Mouse (Mus musculus) heart, embryonic 15.5 days (tissue): Measurements from ENCODE around the gene Pycr1. TPM values are rescaled to one million over a fixed set of nuclear protein-coding genes. Genes with fewer than 3 reads are reported as not detected.

ENCODE experiments used
- ATAC-seq: fragments of 200-750 bp; cut with Nextera tagmentation; replicated peaks from 2 replicates; pipeline ENCODE4 v1.8.0; 2017; ENCODE audit warnings: low read depth, moderate TSS enrichment; ENCODE audit not compliant: insufficient number of reproducible peaks, insufficient read depth, low FRiP score
- H3K27ac ChIP-seq: fragments of 300-500 bp; sonication (generic); 2 replicates; pipeline ENCODE4 v1.5.1; 2015; ENCODE audit warnings: mild to moderate bottlenecking, inconsistent platforms
- H3K27me3 ChIP-seq: fragments of 300-500 bp; sonication (generic); 2 replicates; pipeline ENCODE4 v1.6.1; 2015; ENCODE audit warnings: inconsistent platforms
- H3K36me3 ChIP-seq: fragments of 300-500 bp; sonication (generic); 2 replicates; pipeline ENCODE4 v1.6.1; 2015; ENCODE audit warnings: mild to moderate bottlenecking, inconsistent platforms
- H3K4me1 ChIP-seq: fragments of 300-500 bp; sonication (generic); replicated peaks from 2 replicates; pipeline ENCODE4 v1.6.1; 2015; ENCODE audit warnings: inconsistent platforms
- H3K4me2 ChIP-seq: fragments of 300-500 bp; sonication (generic); 2 replicates; pipeline ENCODE4 v1.6.1; 2015; ENCODE audit warnings: inconsistent platforms, mild to moderate bottlenecking, moderate library complexity
- H3K4me3 ChIP-seq: fragments of 300-500 bp; sonication (generic); 2 replicates; pipeline ENCODE4 v1.5.1; 2015; ENCODE audit warnings: mild to moderate bottlenecking, inconsistent platforms
- H3K9ac ChIP-seq: fragments of 300-500 bp; sonication (generic); 2 replicates; pipeline ENCODE4 v1.6.1; 2015; ENCODE audit warnings: mild to moderate bottlenecking, inconsistent platforms
- H3K9me3 ChIP-seq: fragments of 300-500 bp; sonication (generic); replicated peaks from 2 replicates; pipeline ENCODE4 v1.6.1; 2016; ENCODE audit warnings: inconsistent platforms
- WGBS: fragments of 180-500 bp; shearing (Covaris S2); methylation state at CpG from one replicate; pipeline ENCODE4 v1.1.7; 2015; ENCODE audit warnings: mixed read lengths; 5-methylcytosine and 5-hydroxymethylcytosine counted together
- polyA plus RNA-seq: library from polyadenylated mRNA; unstranded; fragments of >200 nt; fragmentation: Nextera tagmentation; extraction: Ambion mirVana; gene quantifications from 2 replicates; pipeline ENCODE4 v1.2.1, GENCODE M21; 2015

The Pycr1 gene
- polyA plus RNA-seq, 1 experiment from 2014 or later, result 17.1 TPM

DNA sequence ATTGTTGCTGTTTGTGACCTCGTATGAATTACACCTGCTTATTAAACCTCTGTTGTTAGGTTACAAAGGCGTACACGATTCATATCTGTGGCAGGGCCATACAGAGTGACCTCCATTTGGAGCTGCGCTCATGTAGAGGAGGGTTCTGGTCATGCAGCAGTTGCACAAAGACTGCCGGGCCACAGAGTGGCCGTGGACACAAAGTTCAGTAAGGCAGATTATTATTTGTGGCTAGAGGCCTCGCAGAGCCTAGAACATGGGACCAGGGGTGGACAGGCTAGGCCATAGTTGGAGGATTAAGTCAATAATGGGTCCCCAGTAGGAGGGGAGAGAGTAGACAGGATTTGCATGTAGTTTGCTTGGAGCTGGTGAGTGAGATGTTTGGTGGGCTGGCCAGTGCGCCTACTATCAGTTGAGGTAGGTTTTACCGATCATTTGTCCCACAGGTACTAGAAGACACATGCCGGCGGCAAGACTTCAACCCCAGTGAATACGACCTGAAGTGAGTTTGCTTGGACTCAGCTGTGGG lies 30.1 kb upstream of the Pycr1 start:
- 33% methylated on average over 12 of the region's 12 CpGs for WGBS
- H3K27ac ChIP-seq, result peak overlapping the region; percentile 92
- peak overlapping the region; percentile 75 for H3K9ac ChIP-seq
- H3K4me1 ChIP-seq, result peaks cover 12% of the 10 kb centered on the region
- H3K9me3 ChIP-seq, result no peaks in the 10 kb centered on the region
- H3K4me2 ChIP-seq, result peak overlapping the region; percentile 81
- no peaks in the 10 kb centered on the region for H3K27me3 ChIP-seq
- no peak for ATAC-seq
- H3K4me3 ChIP-seq, result peak overlapping the region; percentile 96
- H3K36me3 ChIP-seq, result peaks cover 11% of the 10 kb centered on the region; the same call in 1 of the 2 replicates

DNA sequence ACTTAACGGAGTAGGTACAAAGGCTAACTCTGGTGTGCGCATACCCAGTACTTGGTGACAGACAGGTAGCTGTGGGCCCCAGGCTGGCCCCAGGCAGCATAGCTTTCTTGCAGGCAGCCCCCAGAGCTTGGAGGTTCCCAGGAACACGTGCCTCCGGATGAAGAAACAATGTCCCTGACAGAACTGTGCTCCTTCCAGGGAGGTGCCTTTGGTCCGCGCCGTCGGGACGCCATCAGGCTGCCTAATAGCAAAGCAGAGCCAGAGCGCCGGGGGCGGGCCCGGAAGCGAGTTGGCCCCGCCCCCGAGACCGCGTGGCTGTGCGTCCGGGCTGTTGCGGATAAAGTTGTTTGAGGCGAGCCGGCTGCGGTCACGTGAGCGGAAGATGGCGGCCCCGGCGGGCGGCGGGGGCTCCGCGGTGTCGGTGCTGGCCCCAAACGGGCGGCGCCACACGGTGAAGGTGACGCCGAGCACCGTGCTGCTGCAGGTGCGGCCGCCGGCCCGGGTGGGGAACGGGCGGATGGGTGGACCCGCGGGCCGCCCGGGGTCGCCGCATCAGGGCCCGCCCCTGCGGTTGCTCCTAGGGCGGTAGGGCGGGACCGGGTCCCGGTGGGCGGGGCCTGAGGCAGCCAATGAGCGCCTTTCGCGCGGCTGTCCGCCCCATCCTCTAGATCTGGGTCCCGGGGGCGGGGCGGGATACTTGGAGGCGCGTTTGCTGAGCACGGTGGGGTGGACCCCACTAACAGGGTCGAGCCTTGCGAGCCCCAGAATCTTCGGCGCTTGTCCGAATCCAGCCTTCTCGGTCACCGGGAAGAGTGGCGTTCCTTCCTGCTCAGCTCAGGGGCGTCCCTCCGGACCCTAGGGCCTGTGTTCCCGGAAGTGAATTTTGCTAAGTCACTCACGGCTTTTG lies 29.4 kb upstream of the Pycr1 start, which contains the start of gene Aspscr1:
Gene Aspscr1 (plus strand): TSS at position 287 of the 907 bp plus-strand sequence.
- under 1% methylated on average over 67 of the region's 83 CpGs for WGBS
- peak within 1 kb of the TSS; percentile 81 for H3K4me2 ChIP-seq
- H3K27me3 ChIP-seq, result no peaks in the 10 kb centered on the region
- peaks cover 12% of the 10 kb centered on the region for H3K4me1 ChIP-seq
- peak within 1 kb of the TSS; percentile 92 for H3K27ac ChIP-seq
- peak within 1 kb of the TSS; percentile 75 for H3K9ac ChIP-seq
- H3K36me3 ChIP-seq, result 0 out of 2 replicates have a peak, but pooled peaks cover 4% of the 10 kb centered on the region
- no peaks in the 10 kb centered on the region for H3K9me3 ChIP-seq
- ATAC-seq, result peak; percentile 97
- peak within 1 kb of the TSS; percentile 96 for H3K4me3 ChIP-seq

DNA sequence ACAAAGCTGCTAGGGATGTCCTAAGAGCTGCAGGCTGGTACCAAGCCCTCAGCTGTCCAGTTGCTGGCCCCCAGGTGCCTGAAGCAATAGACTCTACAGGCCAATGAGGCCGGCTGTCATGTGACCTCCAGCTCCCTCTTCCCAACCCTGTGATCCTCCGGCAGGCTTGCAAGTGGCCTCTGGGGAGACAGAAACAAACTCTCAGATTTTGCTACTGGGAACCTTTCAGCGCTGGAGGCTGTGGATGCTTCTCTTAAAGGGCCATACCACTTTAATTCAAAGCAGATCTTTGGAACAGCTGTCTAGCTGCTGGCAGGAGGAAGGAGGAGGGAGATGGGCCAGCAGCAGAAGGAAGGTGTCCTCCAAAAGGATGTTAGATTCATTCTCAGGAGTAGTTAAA lies 23.0 kb upstream of the Pycr1 start:
- Histone ChIP-seq H3K9me3 (no peaks in the 10 kb centered on the region), H3K4me1 (peaks cover 10% of the 10 kb centered on the region), H3K9ac (no peak overlapping the region), H3K4me3 (no peak overlapping the region), H3K27me3 (peaks cover 30% of the 10 kb centered on the region), H3K4me2 (no peak overlapping the region), H3K36me3 (no peaks in the 10 kb centered on the region), H3K27ac (no peak overlapping the region)
- WGBS, result 5% methylated on average over 3 of the region's 3 CpGs
- ATAC-seq, result no peak

DNA sequence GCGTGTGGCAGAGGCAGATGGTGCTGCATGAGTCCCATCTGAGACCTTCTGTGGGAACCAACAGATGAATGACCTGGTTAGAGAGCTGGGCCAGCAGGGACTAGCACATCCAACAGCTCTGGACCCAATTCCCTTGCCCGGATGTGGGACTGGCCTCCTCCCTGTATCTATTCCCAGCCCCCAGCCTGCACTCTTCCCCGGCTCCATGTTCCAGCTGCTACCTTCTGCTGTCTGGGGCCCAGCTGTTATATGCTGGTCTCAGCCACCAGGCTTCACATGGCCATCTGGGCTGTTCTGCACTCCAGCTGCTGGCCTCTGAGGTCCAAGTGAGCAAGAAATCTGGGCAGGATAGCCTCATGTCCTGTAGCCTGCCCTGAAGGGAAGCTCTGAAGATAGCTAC lies 21.8 kb upstream of the Pycr1 start:
- Histone ChIP-seq H3K4me1 (peaks cover 19% of the 10 kb centered on the region), H3K9ac (no peak overlapping the region), H3K36me3 (no peaks in the 10 kb centered on the region), H3K9me3 (no peaks in the 10 kb centered on the region), H3K27ac (0 out of 2 replicates have a peak overlapping the region, but pooled peaks have one; percentile 4), H3K4me3 (no peak overlapping the region), H3K4me2 (no peak overlapping the region), H3K27me3 (peaks cover 42% of the 10 kb centered on the region)
- 0 out of 2 replicates have a peak, but pooled peaks have one; percentile 33 for ATAC-seq
- 73% methylated on average over 3 of the region's 3 CpGs for WGBS

DNA sequence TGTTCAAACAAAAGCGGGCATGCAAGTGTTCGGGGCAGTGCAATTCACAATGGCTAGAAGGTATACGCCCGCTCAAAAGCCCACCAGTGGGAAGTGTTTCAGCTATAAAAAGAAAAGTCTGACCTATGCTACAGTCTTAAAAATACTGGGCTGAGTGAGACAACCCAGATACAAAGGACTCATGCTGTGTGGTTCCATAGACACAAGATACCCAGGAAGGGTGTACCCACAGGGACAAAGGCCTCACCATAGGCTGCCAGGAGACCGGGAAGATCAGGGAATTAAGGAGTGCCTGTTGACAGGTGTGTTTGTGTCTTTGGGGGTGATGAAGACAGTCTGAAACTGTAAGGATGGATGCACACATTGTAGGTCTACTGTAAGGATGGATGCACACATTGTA lies 20.1 kb upstream of the Pycr1 start:
- WGBS, result 91% methylated on average over 5 of the region's 5 CpGs
- no peak for ATAC-seq
- Histone ChIP-seq H3K9ac (no peak overlapping the region), H3K27ac (no peak overlapping the region), H3K4me3 (no peak overlapping the region), H3K4me1 (peaks cover 34% of the 10 kb centered on the region), H3K36me3 (no peaks in the 10 kb centered on the region), H3K9me3 (no peaks in the 10 kb centered on the region), H3K4me2 (no peak overlapping the region), H3K27me3 (peaks cover 59% of the 10 kb centered on the region)

DNA sequence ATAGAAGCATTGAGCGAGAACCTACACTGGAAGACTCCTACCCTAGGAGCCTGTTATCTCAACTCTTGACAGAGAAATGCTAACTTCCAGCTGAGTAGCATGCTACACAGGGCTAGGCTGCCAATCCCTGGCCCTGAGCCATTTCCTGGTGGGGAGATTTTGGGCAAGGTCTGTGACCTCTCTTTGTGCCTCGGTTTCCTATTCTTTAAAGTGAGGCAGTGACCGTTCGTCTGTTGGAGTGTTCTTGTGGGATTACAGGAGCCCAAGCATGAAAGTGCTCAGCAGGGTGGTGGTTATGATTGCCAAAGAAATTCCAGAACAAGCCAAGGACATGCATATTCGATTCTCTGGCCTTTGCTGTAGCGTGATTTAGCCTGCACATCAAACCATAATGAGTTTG lies 19.2 kb upstream of the Pycr1 start:
- no peak for ATAC-seq
- Histone ChIP-seq H3K4me1 (peaks cover 34% of the 10 kb centered on the region), H3K9ac (no peak overlapping the region), H3K36me3 (no peaks in the 10 kb centered on the region), H3K4me3 (no peak overlapping the region), H3K27ac (no peak overlapping the region), H3K9me3 (no peaks in the 10 kb centered on the region), H3K27me3 (peaks cover 68% of the 10 kb centered on the region), H3K4me2 (no peak overlapping the region)
- 55% methylated on average over 6 of the region's 6 CpGs for WGBS

DNA sequence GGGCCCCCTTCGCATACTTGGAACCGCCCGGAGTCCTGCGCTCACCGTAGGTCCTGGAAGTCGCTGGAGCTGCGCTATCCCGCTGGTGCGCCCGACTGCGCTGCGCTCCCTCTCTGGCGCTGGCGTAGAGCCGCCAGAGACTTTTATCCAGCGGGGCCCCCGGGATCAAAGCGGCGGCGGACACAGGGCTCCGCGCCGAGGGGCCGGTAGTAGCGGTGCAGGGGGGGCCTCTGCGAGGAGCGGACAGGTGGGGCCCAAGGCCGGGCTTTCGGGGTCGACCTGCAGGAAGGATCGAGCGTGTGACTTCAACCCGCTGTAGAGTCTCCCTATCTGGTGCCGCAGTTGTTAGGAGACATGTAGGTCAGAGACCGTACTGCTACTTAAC lies 17.5 kb upstream of the Pycr1 start, which contains the start of gene Notum:
Gene Notum (minus strand): TSS at position 100 of the 385 bp plus-strand sequence.
- under 1% methylated on average over 35 of the region's 35 CpGs for WGBS
- H3K4me2 ChIP-seq, result peak within 1 kb of the TSS; percentile 89
- peak within 1 kb of the TSS; percentile 52 for H3K4me3 ChIP-seq
- peak within 1 kb of the TSS; percentile 45 for H3K9ac ChIP-seq
- no peak within 1 kb of the TSS for H3K27ac ChIP-seq
- ATAC-seq, result peak; percentile 5; the same call in 1 of the 2 replicates
- peaks cover 85% of the 10 kb centered on the region for H3K27me3 ChIP-seq
- no peaks in the 10 kb centered on the region for H3K36me3 ChIP-seq
- H3K9me3 ChIP-seq, result no peaks in the 10 kb centered on the region
- H3K4me1 ChIP-seq, result peaks cover 25% of the 10 kb centered on the region

DNA sequence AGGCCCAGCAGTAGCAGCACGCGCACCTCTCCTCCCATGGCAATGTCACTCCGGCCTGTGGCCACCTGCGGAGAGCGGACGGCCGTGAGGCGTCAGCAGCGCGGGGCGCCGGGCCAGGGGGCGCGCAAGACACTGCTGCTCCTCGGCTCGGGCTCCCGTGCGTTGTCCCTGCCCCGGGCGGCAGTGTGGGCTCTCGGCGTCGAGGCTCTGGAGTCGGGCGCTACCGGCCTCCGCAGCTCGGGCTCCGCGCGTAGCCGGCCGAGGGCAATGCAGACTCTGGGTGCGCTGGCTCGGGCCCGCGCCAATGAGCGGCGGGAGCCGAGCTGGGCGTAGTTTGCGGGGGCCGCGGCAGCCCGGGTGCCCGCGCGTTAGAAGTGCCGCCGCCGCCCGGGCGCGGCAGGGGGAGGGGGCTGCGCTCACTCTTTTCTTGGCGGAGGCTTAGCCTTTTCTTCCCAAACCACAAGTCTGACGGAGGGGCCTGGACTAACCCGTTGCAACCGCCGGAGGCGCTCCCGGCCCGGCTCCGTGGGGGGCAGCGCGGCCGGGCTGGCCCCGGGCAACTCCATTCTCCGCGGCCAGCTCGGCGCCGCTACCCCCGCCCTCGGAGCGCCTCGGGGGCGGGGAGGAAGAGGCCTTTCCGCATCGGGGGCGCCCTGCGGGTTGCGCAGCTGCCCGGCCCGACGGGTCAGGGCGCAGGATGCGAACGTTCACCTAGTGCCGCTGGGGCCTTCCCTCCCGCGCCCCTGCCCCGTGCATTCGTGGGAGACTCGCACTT lies 16.9 kb upstream of the Pycr1 start:
- H3K27me3 ChIP-seq, result peaks cover 87% of the 10 kb centered on the region
- WGBS, result under 1% methylated on average over 92 of the region's 95 CpGs
- H3K9me3 ChIP-seq, result no peaks in the 10 kb centered on the region
- H3K27ac ChIP-seq, result no peak overlapping the region
- H3K4me3 ChIP-seq, result peak overlapping the region; percentile 52
- H3K9ac ChIP-seq, result peak overlapping the region; percentile 45
- peak; percentile 43 for ATAC-seq
- H3K4me1 ChIP-seq, result peaks cover 25% of the 10 kb centered on the region
- H3K4me2 ChIP-seq, result peak overlapping the region; percentile 89
- H3K36me3 ChIP-seq, result no peaks in the 10 kb centered on the region

DNA sequence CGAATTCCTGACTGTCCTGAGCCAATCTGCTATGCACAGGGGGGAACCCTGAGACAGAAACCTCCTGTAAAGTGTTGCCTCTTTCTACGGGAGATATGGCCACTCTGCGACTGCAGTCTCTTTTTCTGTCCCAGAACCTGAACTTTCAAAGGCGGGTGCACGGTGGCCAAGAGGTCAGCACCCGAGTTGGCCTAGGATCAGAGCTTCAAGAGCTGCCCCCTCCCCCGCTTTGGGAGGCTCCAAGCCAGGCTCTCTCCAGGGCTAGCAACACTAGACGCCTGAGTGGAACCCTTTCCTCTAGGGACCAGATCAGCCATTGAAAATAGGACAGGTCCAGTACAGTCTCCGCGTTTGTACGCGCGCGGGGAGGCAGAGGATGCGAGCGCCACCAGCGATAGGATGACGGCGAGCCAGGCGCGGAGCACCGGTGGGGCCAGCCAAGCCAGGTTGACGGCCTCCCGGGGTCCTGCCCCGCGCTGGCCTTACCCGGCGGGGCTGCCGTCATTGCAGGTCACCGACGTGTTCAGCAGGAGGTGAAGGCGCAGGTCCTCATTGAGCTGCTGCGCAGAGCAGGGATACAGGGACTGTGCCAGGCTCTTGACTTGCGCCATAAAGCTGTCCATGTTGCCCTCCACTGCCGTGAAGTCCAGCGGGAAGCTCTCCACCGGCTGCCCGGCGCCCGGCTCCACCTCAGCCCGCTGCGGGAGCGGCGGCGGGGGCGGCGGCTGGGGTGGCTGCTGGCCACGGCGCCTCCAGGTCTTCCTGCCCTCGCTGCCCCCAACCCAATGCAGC lies 16.1 kb upstream of the Pycr1 start:
- peaks cover 25% of the 10 kb centered on the region for H3K4me1 ChIP-seq
- H3K9ac ChIP-seq, result 0 out of 2 replicates have a peak overlapping the region, but pooled peaks have one; percentile 45
- H3K27ac ChIP-seq, result no peak overlapping the region
- H3K4me2 ChIP-seq, result peak overlapping the region; percentile 89
- H3K27me3 ChIP-seq, result peaks cover 81% of the 10 kb centered on the region
- ATAC-seq, result 0 out of 2 replicates have a peak, but pooled peaks have one; percentile 8
- H3K36me3 ChIP-seq, result no peaks in the 10 kb centered on the region
- 3% methylated on average over 50 of the region's 50 CpGs for WGBS
- peak overlapping the region; percentile 52 for H3K4me3 ChIP-seq
- no peaks in the 10 kb centered on the region for H3K9me3 ChIP-seq

DNA sequence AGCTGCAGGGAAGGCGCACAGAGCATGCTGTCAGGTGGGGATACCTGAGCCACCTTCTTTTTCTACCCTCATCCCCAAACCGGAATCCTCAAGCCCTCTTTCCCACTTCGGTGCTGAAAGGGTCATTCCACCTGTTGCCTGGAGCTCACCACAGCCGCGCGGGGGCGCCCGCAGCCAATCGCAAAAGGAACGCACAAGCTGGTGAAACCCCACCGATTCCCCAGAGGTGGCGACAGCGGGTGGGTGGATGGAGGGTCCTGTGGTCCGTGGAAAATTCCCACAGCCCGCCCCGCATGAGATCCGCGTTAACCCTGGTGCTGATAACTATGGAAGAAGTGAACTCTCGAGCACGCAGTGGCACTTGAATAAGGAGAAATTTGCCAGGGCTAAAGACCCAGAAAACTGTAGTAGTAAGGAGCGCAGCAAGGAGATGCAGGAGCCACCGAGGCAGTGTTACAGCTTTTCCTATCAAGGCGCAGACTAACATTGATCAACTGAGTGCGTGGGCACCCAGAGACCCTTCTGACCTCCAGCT lies 15.4 kb upstream of the Pycr1 start:
- peak overlapping the region; percentile 52; the same call in 1 of the 2 replicates for H3K4me3 ChIP-seq
- ATAC-seq, result 0 out of 2 replicates have a peak, but pooled peaks have one; percentile 20
- WGBS, result 3% methylated on average over 24 of the region's 24 CpGs

More for the DNA sequence above, 15.4 kb upstream of the Pycr1 start:
- Histone ChIP-seq H3K4me1 (peaks cover 25% of the 10 kb centered on the region), H3K4me2 (peak overlapping the region; percentile 89), H3K27ac (no peak overlapping the region), H3K36me3 (no peaks in the 10 kb centered on the region), H3K9me3 (no peaks in the 10 kb centered on the region), H3K9ac (no peak overlapping the region), H3K27me3 (peaks cover 74% of the 10 kb centered on the region)
